Mouse (Mus musculus) intestine, embryonic 16.5 days (tissue): ENCODE data around the gene Bcdin3d. TPM values are rescaled to one million over a fixed set of nuclear protein-coding genes. Genes with fewer than 3 reads are reported as not detected.

Experiments used
- ATAC-seq: fragments of 200-750 bp; cut with Nextera tagmentation; 2 replicates; pipeline ENCODE4 v1.8.0; 2017; ENCODE audit warnings: moderate TSS enrichment, moderate library complexity
- H3K27ac ChIP-seq: fragments of 300-500 bp; sonication (generic); 2 replicates; pipeline ENCODE4 v1.5.1; 2014; ENCODE audit warnings: mild to moderate bottlenecking, low read length
- H3K27me3 ChIP-seq: fragments of 300-500 bp; sonication (generic); replicated peaks from 2 replicates; pipeline ENCODE4 v1.6.1; 2014; ENCODE audit warnings: low read length, control low read depth, mixed read lengths; ENCODE audit not compliant: control insufficient read depth, insufficient read depth
- H3K36me3 ChIP-seq: fragments of 300-500 bp; sonication (generic); 2 replicates; pipeline ENCODE4 v1.6.1; 2014; ENCODE audit warnings: low read length, control low read depth; ENCODE audit not compliant: control insufficient read depth, insufficient read depth
- H3K4me1 ChIP-seq: fragments of 300-500 bp; sonication (generic); 2 replicates; pipeline ENCODE4 v1.6.1; 2014; ENCODE audit warnings: low read length, control low read depth, mixed read lengths; ENCODE audit not compliant: control insufficient read depth, insufficient read depth
- H3K4me2 ChIP-seq: fragments of 300-500 bp; sonication (generic); 2 replicates; pipeline ENCODE4 v1.6.1; 2014; ENCODE audit warnings: low read depth, low read length, control low read depth
- H3K4me3 ChIP-seq: fragments of 300-500 bp; sonication (generic); 2 replicates; pipeline ENCODE4 v1.5.1; 2014; ENCODE audit warnings: mild to moderate bottlenecking, low read length
- H3K9ac ChIP-seq: fragments of 300-500 bp; sonication (generic); 2 replicates; pipeline ENCODE4 v1.6.1; 2014; ENCODE audit warnings: low read depth, low read length
- H3K9me3 ChIP-seq: fragments of 300-500 bp; sonication (generic); 2 replicates; pipeline ENCODE4 v1.6.1; 2016; ENCODE audit warnings: low read length, control low read depth; ENCODE audit not compliant: control insufficient read depth
- WGBS: fragments of 180-500 bp; shearing (Covaris S2); extraction: QIAGEN DNeasy Blood & Tissue Kit; methylation state at CpG from one replicate; pipeline ENCODE4 v1.1.7; 2014; 5-methylcytosine and 5-hydroxymethylcytosine counted together
- polyA plus RNA-seq: library from polyadenylated mRNA; unstranded; fragments of >200 nt; fragmentation: Nextera tagmentation; extraction: Ambion mirVana; gene quantifications from 2 replicates; pipeline ENCODE4 v1.2.1, GENCODE M21; 2015

The Bcdin3d gene
- polyA plus RNA-seq, 1 experiment from 2014 or later, result 14.3 TPM

DNA sequence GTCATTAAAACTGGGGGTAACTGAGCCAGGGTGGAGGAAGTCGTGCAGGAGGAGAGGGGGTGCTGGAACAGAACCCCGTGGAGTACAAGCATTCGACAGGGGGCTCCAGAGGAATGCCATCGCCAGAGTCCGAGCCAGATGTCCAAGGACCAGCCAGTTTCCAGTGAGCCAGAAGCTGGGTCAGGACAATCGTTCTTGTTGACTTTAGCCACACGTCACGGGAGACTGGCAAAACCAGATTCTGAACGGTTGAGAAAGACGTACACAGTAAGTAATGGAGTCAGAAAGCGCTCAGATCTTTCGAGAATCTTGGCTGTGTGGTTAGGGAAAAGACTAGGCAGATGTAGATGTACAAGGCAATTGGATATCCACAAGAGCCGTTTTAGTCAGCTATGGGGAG is 11.3 kb downstream of the Bcdin3d start:
- WGBS, result 55% methylated on average over 13 of the region's 13 CpGs
- Histone ChIP-seq H3K27ac (no peak overlapping the region), H3K36me3 (no peaks in the 10 kb centered on the region), H3K9ac (no peak overlapping the region), H3K4me3 (no peak overlapping the region), H3K9me3 (no peaks in the 10 kb centered on the region), H3K27me3 (no peaks in the 10 kb centered on the region), H3K4me2 (no peak overlapping the region), H3K4me1 (peaks cover 4% of the 10 kb centered on the region)
- no peak for ATAC-seq

DNA sequence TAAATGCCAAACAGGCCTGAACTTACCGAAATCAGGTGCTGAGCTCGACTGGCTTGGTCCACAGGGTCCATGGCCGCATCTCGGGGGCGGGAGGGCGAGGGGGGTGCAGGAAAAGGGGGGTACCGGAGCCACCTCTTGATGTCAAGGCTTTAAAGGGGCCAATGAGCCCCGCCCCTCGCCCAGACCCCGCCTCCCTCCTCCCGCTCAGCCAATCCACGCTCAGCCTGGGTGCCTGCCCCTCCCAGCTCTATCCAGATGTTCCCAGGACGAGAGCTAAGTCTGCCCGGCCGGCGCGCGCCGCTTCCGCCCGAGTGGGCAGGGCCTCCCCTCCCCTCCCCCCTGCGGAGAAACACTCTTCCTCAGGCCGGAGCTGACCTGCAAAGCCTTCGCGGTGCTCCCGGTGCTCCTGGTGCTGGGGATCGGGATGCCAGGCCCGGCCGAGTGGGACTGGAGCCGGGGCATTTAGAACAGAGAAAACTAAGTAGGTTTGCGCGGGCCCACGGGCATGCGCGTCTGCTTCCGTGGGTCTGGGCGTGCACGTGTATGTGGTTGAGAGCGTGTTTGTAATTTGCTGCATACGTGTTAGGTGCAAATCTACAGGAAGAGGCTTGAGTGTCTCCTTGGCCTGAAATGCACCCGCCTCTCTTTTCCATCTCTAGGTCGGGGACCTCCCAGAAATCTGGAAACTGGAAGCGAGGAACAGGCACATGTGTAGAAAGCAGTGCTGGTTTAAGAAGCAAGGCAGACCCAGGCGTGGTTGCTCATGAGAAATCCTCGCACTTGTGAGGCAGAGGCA is 16.7 kb downstream of the Bcdin3d start, which contains the start of gene Nckap5l:
Nckap5l (minus strand) TSS at position 143 of the 796 bp plus-strand sequence.
- Histone ChIP-seq H3K27ac (peak within 1 kb of the TSS; percentile 86), H3K4me2 (peak within 1 kb of the TSS; percentile 93), H3K9me3 (no peaks in the 10 kb centered on the region), H3K4me1 (peaks cover 20% of the 10 kb centered on the region), H3K27me3 (no peaks in the 10 kb centered on the region), H3K9ac (peak within 1 kb of the TSS; percentile 79), H3K36me3 (no peaks in the 10 kb centered on the region), H3K4me3 (peak within 1 kb of the TSS; percentile 82)
- WGBS, result under 1% methylated on average over 45 of the region's 45 CpGs
- ATAC-seq, result peak; percentile 96

DNA sequence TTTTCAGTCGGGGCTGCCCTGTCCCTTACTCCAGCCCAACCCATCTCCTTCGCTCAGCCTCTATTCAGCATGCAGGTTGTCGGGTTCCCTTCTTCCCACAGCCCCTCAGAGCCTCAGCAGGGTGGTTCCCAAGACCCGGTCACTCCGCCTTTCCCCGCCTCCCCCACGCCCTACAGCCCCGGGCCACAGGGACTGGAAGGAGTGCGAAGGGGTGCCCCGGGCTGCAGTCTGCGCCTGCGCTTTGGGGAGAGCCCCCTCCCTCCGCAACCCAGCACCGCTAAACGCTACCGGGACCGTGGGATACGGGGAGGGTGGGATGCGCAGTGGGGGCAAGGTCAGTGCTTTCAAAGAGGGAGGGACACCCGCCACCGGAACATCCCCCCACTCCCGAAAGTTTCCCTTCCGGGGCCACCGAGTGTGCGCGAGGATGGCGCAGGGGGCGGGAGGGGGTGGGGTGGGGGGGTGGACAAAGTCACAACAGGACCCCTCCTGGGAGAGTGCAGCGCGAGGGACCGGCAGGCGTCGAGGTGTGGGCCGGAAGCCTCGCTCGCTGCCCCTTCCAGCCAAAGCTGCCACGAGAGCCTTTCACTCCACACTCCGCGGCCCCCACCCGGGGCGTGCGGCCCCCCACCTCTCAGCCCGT is 17.4 kb downstream of the Bcdin3d start:
- peak overlapping the region; percentile 86 for H3K27ac ChIP-seq
- peaks cover 20% of the 10 kb centered on the region for H3K4me1 ChIP-seq
- H3K36me3 ChIP-seq, result no peaks in the 10 kb centered on the region
- peak; percentile 65 for ATAC-seq
- no peaks in the 10 kb centered on the region for H3K27me3 ChIP-seq
- peak overlapping the region; percentile 82 for H3K4me3 ChIP-seq
- 1% methylated on average over 42 of the region's 43 CpGs for WGBS
- H3K4me2 ChIP-seq, result peak overlapping the region; percentile 93
- no peaks in the 10 kb centered on the region for H3K9me3 ChIP-seq
- H3K9ac ChIP-seq, result peak overlapping the region; percentile 79

DNA sequence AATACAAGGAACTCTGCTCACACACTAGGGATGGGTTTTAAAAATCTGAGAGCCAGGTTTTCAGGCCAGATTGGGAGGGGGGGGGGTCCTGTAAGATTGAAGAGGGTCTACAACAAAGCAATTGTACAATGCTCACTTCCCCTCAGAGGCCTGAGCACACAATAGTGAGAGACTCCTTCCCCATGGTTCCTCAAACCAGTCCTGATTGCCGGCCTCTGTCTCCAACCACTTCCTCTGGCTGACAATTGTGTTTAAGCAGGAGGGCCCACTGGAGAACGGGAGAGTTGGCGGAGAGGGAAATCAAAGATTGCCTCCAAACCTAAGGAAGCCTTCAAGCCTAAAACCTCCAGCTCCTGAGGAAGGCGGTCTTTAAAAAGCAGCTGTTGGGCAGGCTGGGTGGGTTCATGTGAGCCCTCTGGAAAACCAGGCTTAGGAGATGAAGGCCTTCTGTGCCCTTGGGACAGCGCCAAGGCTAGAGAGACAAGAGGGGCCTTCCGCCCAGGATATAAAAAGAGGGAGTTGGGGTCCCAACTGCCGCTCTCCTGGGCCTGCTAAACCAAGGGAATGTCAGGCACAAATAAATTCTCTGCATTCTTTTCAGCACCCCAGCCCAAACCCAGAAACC is 18.1 kb downstream of the Bcdin3d start:
- H3K9ac ChIP-seq, result peak overlapping the region; percentile 79
- H3K4me1 ChIP-seq, result peaks cover 20% of the 10 kb centered on the region
- no peak for ATAC-seq
- peak overlapping the region; percentile 86 for H3K27ac ChIP-seq
- no peaks in the 10 kb centered on the region for H3K9me3 ChIP-seq
- H3K27me3 ChIP-seq, result no peaks in the 10 kb centered on the region
- H3K36me3 ChIP-seq, result no peaks in the 10 kb centered on the region
- peak overlapping the region; percentile 93 for H3K4me2 ChIP-seq
- H3K4me3 ChIP-seq, result peak overlapping the region; percentile 82
- 27% methylated on average over 7 of the region's 7 CpGs for WGBS

DNA sequence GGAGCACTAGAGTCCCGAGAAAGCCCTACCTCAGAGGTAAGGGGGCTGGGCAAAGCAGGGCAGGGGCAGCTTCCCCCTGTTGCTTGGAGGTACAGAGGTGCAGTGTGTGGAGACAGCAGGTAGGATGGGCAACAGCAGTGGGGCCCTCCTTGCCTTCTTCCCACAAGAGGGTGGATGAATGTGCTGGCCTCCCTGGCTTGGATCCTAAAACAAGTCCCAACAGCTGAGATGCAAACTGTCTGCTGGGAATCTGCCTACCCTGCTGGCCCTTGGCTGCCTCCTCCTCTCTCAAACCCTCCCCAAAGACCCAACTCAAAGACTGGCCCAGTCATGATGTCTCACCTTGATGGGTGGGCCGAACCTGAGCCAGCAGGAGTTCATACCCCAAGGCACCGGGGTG is 19.1 kb downstream of the Bcdin3d start:
- WGBS, result 87% methylated on average over 3 of the region's 3 CpGs
- no peak for ATAC-seq
- no peak overlapping the region for H3K27ac ChIP-seq
- H3K27me3 ChIP-seq, result no peaks in the 10 kb centered on the region
- peaks cover 23% of the 10 kb centered on the region for H3K4me1 ChIP-seq
- H3K36me3 ChIP-seq, result no peaks in the 10 kb centered on the region
- no peaks in the 10 kb centered on the region for H3K9me3 ChIP-seq
- no peak overlapping the region for H3K4me2 ChIP-seq
- H3K4me3 ChIP-seq, result no peak overlapping the region
- peak overlapping the region; percentile 1; the same call in 1 of the 2 replicates for H3K9ac ChIP-seq

DNA sequence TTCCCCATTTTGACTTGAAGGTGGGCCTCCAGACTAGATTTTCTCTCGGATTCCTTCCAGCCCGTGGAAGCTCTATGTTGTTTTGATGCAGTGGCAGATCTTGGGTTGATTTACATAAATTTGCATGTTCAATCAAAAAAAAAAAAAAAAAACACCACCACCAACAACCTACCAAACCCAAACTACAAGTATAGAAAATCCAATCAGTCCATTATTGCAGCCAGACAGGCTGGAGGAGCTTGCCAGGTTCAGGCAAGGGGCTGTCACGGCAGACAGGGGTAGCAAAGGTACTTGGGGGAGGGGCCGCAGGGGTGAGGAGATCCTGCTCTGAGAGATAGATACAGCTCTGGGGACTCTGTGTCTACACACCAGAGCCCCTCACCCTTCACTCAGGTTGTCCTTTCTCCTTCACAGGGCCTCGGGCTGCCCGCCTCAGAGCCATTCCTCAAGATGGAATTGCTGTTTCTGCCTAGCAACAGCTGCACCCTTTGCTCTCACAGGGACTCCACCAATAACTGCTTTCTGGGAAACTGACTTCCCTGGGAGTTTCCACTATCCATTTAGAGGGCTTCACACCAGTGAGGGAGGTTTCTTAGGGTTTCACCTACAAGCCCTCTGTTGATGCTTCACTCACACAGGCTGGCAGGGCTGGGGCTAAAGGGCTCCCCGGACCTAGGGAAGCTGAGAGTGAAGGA is 19.8 kb downstream of the Bcdin3d start:
- no peak overlapping the region for H3K4me3 ChIP-seq
- 0 out of 2 replicates have a peak overlapping the region, but pooled peaks have one; percentile 1 for H3K9ac ChIP-seq
- no peaks in the 10 kb centered on the region for H3K36me3 ChIP-seq
- no peak overlapping the region for H3K27ac ChIP-seq
- H3K4me2 ChIP-seq, result no peak overlapping the region
- WGBS, result 83% methylated on average over 7 of the region's 7 CpGs
- H3K9me3 ChIP-seq, result no peaks in the 10 kb centered on the region
- peaks cover 29% of the 10 kb centered on the region for H3K4me1 ChIP-seq
- H3K27me3 ChIP-seq, result no peaks in the 10 kb centered on the region
- ATAC-seq, result no peak

DNA sequence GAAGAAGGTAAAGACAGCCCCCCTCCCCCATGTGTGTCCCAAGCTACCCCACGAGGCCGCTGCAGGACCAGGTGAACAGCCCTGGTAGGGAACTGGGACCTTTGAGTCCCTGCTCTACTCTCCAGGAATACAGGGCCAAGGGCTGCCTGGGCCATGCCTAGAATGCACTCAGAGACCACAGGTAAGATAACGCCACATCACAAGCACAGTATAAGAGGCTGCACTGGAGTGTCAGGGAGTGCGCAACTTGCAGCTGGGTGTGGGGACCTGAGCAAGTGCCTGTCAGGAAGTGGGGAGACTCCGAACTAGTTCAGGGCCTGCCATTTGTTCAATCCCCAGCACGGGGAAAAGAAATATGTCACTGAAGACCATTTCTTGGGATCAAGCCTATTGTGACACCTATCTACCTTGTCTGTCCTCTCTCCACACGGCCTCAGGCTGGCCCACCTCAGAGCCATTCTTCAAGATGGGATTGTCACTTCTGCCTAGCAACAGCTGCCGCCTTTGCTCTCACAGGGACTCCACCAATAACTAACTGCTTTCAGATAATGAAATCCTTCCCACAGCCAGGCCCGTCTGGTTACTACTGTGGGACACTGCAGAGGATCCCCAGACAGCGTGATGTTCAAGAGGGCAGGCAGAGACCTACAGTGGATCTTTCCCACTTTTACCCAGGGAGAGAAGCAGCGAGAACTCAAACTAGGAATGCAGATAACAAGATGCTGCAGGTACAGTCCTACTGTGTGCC is 21.2 kb downstream of the Bcdin3d start:
- H3K9ac ChIP-seq, result no peak overlapping the region
- H3K36me3 ChIP-seq, result no peaks in the 10 kb centered on the region
- H3K4me3 ChIP-seq, result no peak overlapping the region
- 74% methylated on average over 11 of the region's 11 CpGs for WGBS
- peaks cover 40% of the 10 kb centered on the region for H3K4me1 ChIP-seq
- H3K4me2 ChIP-seq, result no peak overlapping the region
- H3K27ac ChIP-seq, result no peak overlapping the region
- H3K9me3 ChIP-seq, result no peaks in the 10 kb centered on the region
- no peaks in the 10 kb centered on the region for H3K27me3 ChIP-seq
- no peak for ATAC-seq

DNA sequence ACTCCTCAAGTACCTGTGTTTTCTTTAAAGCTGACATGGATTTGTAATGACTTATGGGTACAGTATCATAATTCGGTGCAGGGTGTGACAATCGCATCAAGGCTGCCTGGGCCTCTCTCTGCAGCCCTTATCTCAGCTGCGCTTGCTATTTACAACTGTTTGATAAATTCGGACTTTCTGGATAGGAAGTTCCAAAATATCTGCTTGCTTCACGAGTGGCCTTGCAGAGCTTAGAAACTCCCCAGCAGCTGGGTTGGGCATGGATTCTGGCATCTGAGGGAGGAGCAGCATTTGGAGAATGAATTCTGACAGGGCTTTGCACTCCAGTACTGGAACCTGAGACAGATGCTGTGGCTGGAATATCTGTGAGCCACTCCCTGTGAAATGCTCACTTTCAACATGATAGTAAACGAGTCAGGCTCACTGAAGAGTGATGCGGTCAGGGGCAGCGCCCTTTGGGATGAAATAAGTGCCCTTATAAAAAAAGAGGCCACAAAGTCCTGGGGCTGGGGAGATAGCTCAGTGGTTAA is 24.7 kb downstream of the Bcdin3d start:
- Histone ChIP-seq H3K9ac (no peak overlapping the region), H3K27ac (peak overlapping the region; percentile 17), H3K4me2 (no peak overlapping the region), H3K4me1 (peaks cover 25% of the 10 kb centered on the region), H3K9me3 (no peaks in the 10 kb centered on the region), H3K36me3 (no peaks in the 10 kb centered on the region), H3K27me3 (no peaks in the 10 kb centered on the region), H3K4me3 (no peak overlapping the region)
- 48% methylated on average over 8 of the region's 8 CpGs for WGBS
- ATAC-seq, result peak; percentile 28; the same call in 1 of the 2 replicates
